Mouse (Mus musculus) CH12.LX (cell line): ENCODE measurements around the gene Apbb1.

Experiments
- CHD1 ChIP-seq: IDR thresholded peaks from 2 replicates; pipeline ENCODE4 v1.6.1; 2012; ENCODE audit warnings: low read depth, low read length, improper control_type of control experiment, inconsistent platforms
- CTCF ChIP-seq, 2 experiments: IDR thresholded peaks in 1 of 2; conservative IDR thresholded peaks in 1 of 2; 2 replicates each; pipeline ENCODE4 v1.5.1; 2011 to 2012; ENCODE audit warnings: low read depth in 2 of 2, low read length in 2 of 2, improper control_type of control experiment in 1 of 2, inconsistent platforms in 1 of 2, mild to moderate bottlenecking in 1 of 2, moderate library complexity in 1 of 2
- ETS1 ChIP-seq: conservative IDR thresholded peaks from 2 replicates; pipeline ENCODE4 v1.6.1; 2012; ENCODE audit warnings: low read depth, mild to moderate bottlenecking, inconsistent platforms, low read length, improper control_type of control experiment, moderate library complexity
- MAZ ChIP-seq: IDR thresholded peaks from 2 replicates; pipeline ENCODE4 v1.6.1; 2012; ENCODE audit warnings: low read depth, mild to moderate bottlenecking, inconsistent platforms, low read length, improper control_type of control experiment, moderate library complexity
- POLR2A ChIP-seq: IDR thresholded peaks from 2 replicates; pipeline ENCODE4 v1.6.1; 2011; ENCODE audit warnings: low read depth, mild to moderate bottlenecking, improper control_type of control experiment, low read length
- POLR2AphosphoS2 ChIP-seq: IDR thresholded peaks from 2 replicates; pipeline ENCODE4 v1.6.1; 2011; ENCODE audit warnings: low read depth, low read length, improper control_type of control experiment
- TBP ChIP-seq: conservative IDR thresholded peaks from 2 replicates; pipeline ENCODE4 v1.6.1; 2011; ENCODE audit warnings: low read depth, low read length, improper control_type of control experiment
- TCF12 ChIP-seq: IDR thresholded peaks from 2 replicates; pipeline ENCODE4 v1.6.1; 2014; ENCODE audit warnings: low read depth, mild to moderate bottlenecking, inconsistent platforms, low read length, improper control_type of control experiment
- UBTF ChIP-seq: IDR thresholded peaks from 2 replicates; pipeline ENCODE4 v1.6.1; 2012; ENCODE audit warnings: low read depth, mild to moderate bottlenecking, inconsistent platforms, low read length, improper control_type of control experiment, moderate library complexity
- USF2 ChIP-seq: conservative IDR thresholded peaks from 2 replicates; pipeline ENCODE4 v1.6.1; 2011; ENCODE audit warnings: low read depth, low read length, improper control_type of control experiment

DNA sequence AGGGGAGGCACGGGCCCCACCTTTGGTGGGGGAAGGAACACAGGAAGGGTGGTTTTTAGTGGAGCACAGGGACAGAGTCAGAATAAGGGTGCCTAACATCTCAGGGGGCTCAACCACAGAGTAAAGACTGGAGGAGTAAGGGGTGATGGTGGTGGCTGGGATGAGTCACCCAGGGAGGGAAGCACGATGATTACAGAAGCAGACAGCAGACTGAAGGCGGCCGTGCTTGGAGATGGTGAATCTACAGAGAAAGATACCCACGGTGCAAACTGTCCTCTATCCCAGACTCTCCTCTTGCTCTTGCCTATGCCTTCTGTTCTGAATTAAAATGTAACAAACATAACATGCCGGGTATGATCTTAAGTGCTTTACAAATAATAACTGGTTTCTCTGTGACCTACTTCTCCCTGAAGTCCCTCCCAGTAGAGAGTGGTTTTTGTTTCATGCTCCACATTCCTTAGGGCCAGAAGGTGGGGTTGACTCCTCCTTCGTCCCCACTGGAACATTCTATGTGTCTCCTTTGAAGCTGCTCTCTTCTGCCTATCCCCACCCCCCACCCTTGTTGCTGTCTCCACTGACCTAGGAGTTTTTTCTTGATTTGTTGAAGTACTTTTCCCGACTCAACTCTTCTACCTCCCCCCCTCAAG lies 40.3 kb upstream of the Apbb1 start:
- TF ChIP-seq MAZ (no peak), CTCF (conservative IDR thresholded peaks at IDR 0.05 in 1 of 2, IDR thresholded peaks at IDR 0.05 in 1 of 2; ENCODE audit: low read depth in 2 of 2, low read length in 2 of 2) (no peak), POLR2A (no peak), POLR2AphosphoS2 (no peak), TCF12 (no peak), USF2 (no peak), TBP (no peak), CHD1 (no peak), UBTF (no peak), ETS1 (no peak)
